Mouse (Mus musculus): ENCODE results near the gene Tmem191c. TPM values are rescaled to one million over a fixed set of nuclear protein-coding genes. Genes with fewer than 3 reads are reported as not detected.

Gene Tmem191c
- polyA plus RNA-seq, 1 experiment = not detected

GRCm38 (mm10) chr16:17331855-17332254 is 56.0 kb downstream of the Tmem191c start:
- H3K27ac ChIP-seq (replicated peaks; ENCODE audit: low read depth, low read length) = no peak overlapping the region

More at GRCm38 (mm10) chr16:17331855-17332254, 56.0 kb downstream of the Tmem191c start:
- Histone ChIP-seq H3K4me1 (ENCODE audit: control insufficient read depth, insufficient read depth, insufficient read length, low read length) (no peaks in the 10 kb centered on the region), H3K4me3 (ENCODE audit: insufficient read depth, low read depth, low read length) (no peak overlapping the region)

Other genes with a start within 250 kb of the Tmem191c start
- 1.0 and 3.8 TPM in 2 replicates for gene Ypel1, start 206.4 kb upstream of the Tmem191c start, polyA plus RNA-seq (2012; ENCODE audit: insufficient read depth, insufficient read length, missing spikeins)
- 48.5 and 51.7 TPM in 2 replicates for gene Ppil2, start 164.8 kb upstream of the Tmem191c start, polyA plus RNA-seq (2012; ENCODE audit: insufficient read depth, insufficient read length, missing spikeins)
- gene 2610318N02Rik, start 150.9 kb upstream of the Tmem191c start, polyA plus RNA-seq (2012; ENCODE audit: insufficient read depth, insufficient read length, missing spikeins) = not detected in 2 replicates
- 4.7 and 4.8 TPM in 2 replicates for gene Sdf2l1, start 143.7 kb upstream of the Tmem191c start, polyA plus RNA-seq (2012; ENCODE audit: insufficient read depth, insufficient read length, missing spikeins)
- not detected in 2 replicates for gene Ydjc, start 131.5 kb upstream of the Tmem191c start, polyA plus RNA-seq (2012; ENCODE audit: insufficient read depth, insufficient read length, missing spikeins)
- gene Ccdc116, start 128.8 kb upstream of the Tmem191c start, polyA plus RNA-seq (2012; ENCODE audit: insufficient read depth, insufficient read length, missing spikeins) = not detected in 2 replicates
- gene Ube2l3, start 73.4 kb upstream of the Tmem191c start, polyA plus RNA-seq (2012; ENCODE audit: insufficient read depth, insufficient read length, missing spikeins) = 142 and 156 TPM in 2 replicates
- gene Rimbp3, start 67.5 kb upstream of the Tmem191c start, polyA plus RNA-seq (2012; ENCODE audit: insufficient read depth, insufficient read length, missing spikeins) = not detected in 2 replicates
- gene Hic2, start 42.5 kb upstream of the Tmem191c start, polyA plus RNA-seq (2012; ENCODE audit: insufficient read depth, insufficient read length, missing spikeins) = 0.54 and 0.71 TPM in 2 replicates
- gene Serpind1, start 55.3 kb downstream of the Tmem191c start, polyA plus RNA-seq (2012; ENCODE audit: insufficient read depth, insufficient read length, missing spikeins) = not detected in 2 replicates
- gene Snap29, start 129.9 kb downstream of the Tmem191c start, polyA plus RNA-seq (2012; ENCODE audit: insufficient read depth, insufficient read length, missing spikeins) = 18.4 and 24.4 TPM in 2 replicates
- gene Pi4ka, start 130.2 kb downstream of the Tmem191c start, polyA plus RNA-seq (2012; ENCODE audit: insufficient read depth, insufficient read length, missing spikeins) = 76.2 and 77.2 TPM in 2 replicates
- gene Crkl, start 175.9 kb downstream of the Tmem191c start, polyA plus RNA-seq (2012; ENCODE audit: insufficient read depth, insufficient read length, missing spikeins) = 9.2 and 13.9 TPM in 2 replicates
- not detected in 2 replicates for gene Aifm3, start 213.5 kb downstream of the Tmem191c start, polyA plus RNA-seq (2012; ENCODE audit: insufficient read depth, insufficient read length, missing spikeins)
- gene Lztr1, start 232.6 kb downstream of the Tmem191c start, polyA plus RNA-seq (2012; ENCODE audit: insufficient read depth, insufficient read length, missing spikeins) = 38.0 and 38.2 TPM in 2 replicates